Mouse (Mus musculus): ENCODE results near the gene Prr15. TPM values are rescaled to one million over a fixed set of nuclear protein-coding genes. Genes with fewer than 3 reads are reported as not detected.

Prr15 gene
- total RNA-seq, 2 experiments from 2014 or later = 4.7 to 5.2 TPM

DNA sequence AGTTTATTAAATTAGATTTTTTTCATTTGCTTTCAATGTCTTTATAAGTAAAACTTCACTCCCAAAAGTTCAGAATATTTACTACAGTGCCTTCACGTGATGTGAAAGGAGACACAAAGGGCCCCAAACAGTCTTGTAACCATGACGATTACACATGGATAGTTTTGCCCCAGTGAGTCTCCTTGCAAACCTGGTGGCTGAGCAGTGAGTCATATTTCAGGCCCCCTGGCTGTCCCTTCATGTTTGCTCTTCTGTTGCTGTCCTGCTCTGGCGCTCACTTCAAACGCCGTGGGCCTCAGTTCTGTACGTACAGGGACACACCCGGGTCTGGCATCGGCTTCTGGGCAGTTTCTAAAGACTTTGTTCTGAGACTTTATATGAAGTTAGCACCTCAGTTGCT, 6.6 kb downstream of the Prr15 start:
- DNase-seq = peak; percentile 38

DNA sequence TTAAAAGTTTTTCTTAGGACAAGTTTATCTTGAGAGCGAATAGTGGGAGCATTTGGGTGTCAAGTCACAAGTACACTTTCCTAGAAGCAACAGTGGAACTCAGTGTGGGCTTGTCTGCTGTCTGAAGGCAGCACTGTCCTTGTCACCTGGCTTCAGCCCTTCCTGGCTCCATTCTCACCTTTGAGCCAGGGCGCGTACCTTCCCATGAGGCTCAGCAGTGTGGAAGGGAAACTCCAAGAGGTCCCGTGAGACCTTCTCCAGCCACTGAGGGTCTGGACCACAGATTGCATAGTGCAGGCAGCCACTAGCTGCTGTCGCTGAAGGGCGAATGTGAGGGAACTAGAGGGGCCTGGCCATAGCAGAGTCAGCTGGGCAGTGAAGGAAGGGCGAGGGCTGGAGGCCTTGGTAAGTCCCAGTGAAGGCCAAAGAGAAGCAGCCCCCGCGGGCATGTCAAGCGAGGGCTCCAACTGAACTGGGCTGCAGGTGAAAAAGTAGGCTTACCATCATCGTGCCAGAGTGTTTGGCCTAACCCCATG, 7.5 kb downstream of the Prr15 start:
- DNase-seq = no peak

DNA sequence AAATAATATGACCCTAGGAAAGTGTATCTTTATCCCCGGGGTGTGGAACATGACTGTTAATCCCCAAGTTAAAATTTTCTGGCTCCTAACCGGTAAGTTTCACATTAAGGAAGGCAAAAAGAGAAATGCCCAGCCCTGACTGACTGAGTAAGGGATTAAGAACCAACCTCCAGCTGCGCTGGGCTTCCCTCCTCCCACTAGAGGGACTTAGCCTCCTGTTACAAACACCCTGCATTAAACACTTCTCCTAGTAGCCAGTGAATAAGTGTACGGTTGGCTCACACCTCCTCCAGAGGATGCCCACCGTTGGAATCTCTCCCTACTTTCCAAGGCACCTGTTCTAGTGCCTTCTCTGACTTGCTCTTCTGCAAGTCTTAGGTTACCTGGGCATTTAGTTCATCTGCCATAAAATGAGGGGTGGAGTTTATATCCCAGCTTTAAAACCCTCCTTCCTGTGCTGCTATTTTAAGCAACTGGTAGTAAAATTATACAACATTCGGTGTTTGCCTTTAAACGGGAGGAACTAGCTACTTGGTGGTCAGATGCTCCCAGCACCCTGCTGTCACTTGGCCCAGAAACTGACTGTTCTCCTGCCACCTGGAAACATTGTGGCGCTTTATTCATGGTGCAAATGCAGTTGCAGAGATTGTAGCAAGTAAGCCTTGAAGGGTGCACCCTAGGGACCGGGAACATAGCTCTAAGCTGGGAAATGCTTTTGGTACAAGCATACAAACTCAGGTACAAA, 8.2 kb downstream of the Prr15 start:
- DNase-seq = no peak

DNA sequence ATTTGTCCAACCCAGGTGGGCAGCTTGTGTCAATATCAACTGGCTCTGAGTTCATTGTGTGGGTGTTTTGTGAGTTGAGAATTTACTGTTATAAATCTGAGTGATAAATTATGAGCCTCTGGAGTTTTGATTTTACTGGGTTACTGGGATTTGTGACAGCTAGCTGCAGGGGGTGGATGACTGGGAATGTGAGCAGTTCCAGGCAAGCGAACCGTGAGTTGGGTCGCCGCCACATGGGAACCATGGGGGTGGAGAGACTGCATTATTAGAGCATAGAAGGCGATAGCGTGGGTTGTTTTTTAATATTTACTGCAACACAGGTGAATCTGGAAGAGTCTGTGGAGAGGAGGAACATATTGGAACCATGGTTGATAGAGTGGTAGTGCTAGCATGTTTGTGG, 11.7 kb downstream of the Prr15 start:
- no peak for DNase-seq

DNA sequence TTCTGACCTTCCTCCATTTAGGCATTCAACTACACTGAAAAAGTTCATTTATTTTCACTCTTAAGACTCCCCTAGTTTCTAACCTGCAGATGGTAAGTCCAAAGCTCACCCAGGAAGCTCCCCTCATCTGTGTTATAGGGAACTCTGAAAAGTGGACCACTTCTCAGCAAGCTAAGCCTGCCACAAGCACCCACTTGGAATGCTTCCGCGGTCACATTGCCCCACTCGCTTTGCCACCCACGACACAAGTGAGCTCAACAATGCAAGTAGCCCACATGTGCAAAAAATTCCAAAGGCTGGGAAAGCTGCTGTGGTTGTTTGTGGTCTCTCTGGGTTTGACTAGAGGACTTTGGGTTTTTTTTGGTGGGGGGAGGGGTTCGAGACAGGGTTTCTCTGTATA, 15.5 kb downstream of the Prr15 start:
- no peak for DNase-seq

DNA sequence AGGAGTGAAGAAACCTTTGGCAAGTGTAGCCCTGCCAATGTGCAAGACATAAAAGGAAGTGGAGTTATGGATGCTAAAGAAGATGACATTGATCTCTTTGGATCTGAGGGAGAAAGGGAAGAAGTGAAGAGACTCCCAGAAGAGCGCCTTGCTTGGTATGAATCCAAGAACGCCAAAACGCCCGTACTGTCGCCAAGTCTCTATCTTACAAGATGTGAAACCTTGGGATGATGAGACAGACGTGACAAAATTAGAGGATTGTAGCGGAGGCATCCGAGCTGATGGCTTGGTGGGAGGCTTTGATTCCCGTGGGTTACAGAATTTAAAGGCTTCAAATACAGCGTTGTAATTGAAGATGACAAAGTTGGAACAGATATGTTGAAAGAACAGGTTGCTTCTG, 16.6 kb downstream of the Prr15 start:
- DNase-seq = no peak

DNA sequence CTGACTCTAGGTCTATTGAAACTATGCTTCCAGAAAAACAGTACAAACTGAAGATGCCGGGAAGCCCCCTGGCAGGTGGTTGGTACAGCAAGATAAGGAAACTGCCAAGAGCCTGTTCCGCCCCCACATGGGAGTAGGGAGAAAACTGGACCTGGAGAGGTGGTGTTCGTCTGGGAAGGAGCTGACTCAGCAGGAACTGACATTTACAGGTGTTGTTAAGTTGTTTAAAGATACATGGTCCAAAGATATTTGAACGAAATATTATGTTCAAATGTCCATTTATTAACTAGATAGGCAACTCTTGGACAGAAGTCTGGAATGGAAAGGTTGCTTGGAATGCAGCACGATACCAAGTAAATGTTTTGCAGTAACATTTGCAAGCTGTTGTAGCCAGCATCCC, 26.2 kb downstream of the Prr15 start:
- no peak for DNase-seq

DNA sequence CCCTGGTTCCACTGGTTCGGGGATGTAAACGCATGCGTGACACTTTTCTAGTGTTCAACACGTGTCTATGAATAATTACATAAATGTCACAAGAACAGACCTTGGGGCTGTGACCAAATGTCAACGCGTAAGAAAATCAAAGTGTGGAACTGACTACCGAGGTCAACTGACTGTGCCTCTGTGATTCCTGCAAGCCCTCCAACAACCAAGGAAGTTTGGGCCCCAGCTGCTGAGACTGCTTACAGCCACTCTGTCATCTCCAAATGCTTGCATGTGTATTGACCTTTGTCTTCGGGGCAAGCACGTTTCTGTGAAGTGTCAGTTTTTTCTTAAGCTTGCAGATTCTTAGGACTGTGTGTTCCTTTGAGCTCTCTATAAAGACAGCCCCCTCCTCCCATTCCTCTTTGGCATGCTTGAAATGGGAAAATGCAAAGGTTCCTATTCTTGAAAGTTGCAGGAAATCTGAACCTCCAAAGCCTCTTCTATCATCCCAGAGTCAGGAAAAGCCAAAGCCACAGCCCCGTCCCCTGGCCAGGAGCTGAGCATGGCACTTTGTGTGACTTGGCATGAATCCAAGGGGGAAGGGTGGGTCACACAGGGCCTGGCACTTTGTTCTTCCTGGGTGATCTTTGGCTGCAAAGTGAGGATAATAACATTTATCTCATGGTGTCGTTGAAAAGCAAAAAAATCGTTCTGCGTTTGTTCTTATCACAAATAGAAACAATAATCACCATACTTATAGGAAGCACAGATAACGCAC, 27.5 kb downstream of the Prr15 start:
- DNase-seq = peak; percentile 61

DNA sequence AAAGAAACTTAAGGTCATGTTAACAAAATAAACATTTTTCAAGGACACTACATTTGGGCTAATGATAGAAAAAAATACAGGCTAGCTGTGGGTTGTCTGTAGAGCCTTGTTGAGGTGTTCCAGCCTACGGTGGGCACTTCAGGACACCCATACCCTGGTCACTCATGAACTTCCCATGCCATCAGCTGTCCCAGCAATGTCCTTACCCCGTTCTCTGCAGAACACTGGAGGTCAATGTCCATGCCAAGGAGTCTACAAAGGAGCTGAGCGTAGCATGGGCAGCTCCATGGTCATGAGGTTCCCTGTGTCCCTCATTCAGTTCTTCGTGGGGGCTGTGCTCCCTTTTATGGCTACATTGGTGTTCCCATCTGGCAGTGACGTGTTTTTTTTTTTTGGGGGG, 28.1 kb downstream of the Prr15 start:
- DNase-seq = no peak

DNA sequence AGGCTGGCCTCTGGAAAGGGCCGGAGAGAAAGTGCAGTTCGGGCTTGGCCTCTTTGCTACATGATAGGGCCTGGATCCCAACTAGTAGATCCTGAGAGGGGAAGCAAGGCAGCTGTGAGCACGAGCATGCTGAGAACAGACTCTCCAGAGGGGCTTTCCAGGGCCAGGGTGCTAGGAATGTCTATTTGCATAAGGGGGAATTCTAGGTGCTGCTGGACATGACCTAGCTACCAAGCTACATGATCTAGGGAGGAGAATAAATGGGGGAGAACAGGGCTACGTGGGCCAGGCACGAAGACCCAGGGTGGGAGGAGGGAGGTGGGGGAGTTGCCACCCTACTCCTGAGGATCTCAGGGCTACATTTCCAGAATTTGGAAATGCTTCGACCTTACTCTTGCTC, 30.0 kb downstream of the Prr15 start:
- DNase-seq = no peak

DNA sequence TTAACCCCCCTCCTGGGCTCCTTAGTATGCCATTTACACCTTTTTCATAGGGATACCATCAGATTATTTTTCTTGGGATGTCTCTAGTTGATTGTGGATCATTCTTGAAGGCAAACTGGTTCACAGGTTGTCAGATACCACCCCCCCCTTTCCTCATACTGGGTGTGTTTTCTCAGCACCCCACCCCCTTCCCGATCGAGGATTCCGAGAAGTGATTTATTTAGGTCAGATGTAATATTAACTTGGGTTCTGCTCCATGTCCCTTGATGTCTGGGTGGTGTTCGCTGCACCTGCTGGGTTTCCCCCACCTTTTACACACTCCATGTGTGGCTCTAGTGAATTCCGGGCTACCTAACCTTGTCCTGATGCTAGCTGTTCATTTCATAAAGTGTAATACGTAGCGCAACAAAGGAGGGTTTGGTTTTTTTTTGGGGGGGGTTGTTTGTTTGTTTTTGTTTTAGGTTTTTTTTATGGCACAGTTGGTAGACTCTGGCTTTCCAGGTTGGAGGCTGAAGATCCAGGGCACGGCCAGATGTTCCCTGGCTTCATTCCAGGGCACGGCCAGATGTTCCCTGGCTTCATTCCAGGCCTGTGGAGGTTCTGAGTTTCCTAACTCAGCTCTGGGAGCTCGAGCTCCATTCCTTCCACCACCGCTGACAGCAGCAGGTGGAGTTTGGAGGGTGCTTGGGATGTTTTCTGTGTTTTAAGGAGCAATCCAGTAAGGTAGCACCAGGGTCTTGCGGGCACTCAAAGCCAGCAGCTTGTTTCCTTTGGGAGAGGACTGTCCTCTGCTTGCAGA, 37.1 kb downstream of the Prr15 start:
- no peak for DNase-seq

DNA sequence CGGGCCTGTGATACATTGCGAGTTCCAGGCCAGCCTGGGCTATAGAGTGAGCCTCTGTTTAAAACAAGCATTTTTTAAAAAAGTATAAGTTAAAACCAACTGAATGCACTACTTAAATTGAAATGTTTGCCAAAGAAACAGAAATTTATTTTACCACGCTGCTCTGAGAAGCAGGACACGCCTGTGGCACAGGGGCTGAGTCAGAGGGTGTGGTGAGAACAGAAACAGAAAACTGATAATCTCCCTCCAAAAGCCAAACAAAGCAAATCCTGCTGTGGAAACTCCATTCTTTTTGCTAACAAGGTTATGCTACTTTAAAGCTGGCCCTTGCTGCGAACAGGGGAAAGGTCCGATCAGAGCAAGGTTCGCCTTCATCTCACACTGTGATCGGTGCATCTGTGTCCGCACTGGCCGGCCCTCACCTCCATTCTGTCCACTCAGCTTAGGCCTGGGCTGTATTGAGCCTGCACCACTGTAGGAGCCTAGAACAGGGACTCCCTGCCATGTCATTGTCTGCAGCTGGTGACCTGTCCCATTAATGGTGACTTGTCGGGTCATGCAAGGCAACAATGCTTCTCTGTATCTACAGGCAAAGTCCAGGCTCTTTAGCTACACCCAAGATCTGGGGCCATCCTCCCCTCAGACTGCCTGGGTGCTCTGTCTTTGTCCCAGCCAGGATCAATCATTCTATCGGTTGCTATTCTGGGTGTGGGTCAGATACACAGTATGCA, 38.9 kb downstream of the Prr15 start:
- no peak for DNase-seq

DNA sequence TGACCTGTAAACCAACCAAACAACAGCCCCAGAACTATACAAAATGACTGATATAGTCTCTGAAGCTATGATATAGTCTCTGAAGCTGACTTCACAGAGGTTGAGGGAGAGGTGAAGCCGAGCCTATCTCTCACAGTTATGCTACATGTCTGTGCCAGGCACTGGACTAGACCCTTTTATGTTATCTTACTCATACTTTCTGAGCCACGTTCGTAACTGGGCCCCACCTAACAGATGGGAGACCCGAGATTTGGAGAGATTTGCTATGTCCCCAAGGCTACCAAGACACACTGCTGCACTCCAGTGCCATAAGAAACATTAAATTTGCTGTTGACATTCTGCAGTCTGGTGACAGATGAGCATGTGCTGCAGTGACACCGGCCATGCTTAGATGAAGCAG, 41.0 kb downstream of the Prr15 start:
- no peak for DNase-seq

DNA sequence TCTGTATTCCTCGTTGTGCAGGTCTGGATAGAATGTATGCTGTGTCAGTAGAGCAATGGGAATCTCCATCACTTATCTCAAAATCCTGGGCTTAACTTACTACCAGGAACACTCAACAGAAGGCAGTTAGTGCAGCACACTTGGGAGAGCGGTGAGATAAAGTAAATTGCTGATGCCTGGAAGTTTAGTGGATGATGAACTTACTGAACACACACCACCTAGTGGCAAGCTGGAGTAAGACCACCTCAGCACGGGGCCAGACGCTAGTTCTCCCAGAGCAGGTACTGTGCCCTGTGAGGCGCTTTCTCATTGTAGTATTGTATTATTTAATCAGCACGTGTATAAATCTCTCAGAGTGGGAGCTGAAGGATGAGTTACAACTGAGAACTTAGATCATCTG, 42.4 kb downstream of the Prr15 start:
- DNase-seq = peak; percentile 52

DNA sequence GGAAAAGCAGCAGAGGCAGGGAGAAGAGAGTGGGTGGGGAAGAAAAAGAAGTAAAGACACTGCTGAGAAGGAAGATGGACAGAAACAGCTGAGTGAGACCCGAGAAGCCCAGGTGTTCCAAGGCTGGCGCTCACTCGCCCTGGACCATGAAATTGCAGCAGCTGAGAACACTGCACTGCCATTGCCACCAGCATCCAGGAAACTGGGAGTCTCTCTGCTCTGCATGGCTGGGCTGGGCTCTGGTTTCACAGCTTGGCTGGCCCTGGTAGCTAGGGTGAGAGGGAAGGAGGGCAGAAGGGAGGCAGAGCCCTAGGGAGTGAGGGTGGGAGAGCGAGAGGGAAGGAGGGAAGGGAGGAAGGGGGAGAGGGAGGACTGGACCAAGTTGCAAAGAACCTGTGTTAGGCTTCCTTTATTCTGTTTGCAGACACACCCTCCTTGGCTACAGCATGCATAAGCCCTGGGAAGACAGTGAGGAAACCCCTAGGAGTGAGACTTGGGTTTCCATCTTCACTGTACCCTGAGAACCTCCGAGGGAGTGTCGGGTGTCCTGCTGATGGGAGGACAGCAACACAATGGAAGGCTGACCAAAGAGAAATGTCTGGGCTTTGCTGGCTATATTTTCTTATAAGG, 44.4 kb downstream of the Prr15 start:
- no peak for DNase-seq

DNA sequence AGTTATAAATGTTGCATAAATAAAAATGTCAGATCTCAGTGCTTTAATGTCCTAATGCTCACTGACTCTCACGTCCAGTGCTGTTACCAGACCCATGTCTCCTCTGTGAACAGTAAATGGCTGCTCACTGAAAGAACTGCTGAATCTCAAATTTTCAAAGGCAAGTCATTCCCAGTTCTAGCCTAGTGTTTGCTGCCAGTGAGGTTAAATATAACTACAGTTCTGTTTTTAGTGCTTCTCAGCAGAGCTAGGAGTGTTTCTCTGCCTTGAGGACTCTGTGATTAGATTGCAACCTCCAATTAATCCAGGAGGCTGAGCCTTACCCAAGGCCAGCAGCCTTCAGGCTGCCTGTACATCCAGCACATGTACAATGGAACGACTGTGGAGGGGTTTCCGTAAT, 46.2 kb downstream of the Prr15 start:
- no peak for DNase-seq

DNA sequence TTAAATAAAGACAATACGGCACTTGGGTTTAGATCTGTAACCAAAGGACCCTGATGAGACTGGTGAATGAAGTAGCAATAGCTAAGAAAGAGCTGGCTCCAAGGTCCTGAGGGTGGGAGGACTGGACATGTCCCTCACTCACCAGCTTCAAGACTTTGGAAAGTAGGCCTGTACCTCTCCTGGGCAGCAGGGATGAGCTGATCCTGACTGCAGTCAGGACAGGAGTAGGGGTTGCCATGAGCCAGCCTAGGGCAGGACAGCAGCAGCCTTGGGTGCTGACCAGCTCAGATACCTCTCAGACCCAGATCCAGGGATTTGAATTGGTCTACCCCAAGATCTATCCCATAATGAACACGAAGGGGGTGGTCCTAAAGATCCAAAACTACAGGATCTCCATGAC, 53.7 kb downstream of the Prr15 start:
- DNase-seq = no peak
